Mouse (Mus musculus): ENCODE measurements around the gene Hnf4a. TPM values are rescaled to one million over a fixed set of nuclear protein-coding genes. Genes with fewer than 3 reads are reported as not detected.

The Hnf4a gene
- polyA plus RNA-seq, 1 experiment, result 0.05 TPM

DNA sequence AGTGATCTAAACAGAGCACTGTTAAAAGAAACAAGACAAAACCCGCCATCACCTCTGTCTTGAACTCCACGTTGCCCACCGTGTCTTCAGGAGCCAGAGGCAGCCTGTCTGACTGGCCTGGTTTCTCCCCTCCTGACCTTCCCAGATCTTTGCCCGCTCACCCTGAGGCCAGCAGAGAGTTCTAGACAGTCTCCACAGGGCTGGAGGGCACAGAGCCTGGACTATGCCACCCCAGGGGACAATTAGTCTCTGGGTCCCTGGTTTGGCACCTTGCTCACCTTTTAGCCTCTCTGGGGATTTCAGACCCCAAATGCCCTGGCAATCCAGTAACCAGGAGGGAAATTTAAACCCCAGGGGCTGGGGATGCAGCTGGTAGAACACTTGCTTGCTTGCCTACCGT is 30.8 kb downstream of the Hnf4a start:
- TF ChIP-seq POLR2A (IDR thresholded peaks at IDR 0.05; ENCODE audit: borderline replicate concordance, extremely low read depth, insufficient read depth, insufficient read length, poor library complexity, severe bottlenecking), result no peak
- TF ChIP-seq CTCF (IDR thresholded peaks at IDR 0.05; ENCODE audit: borderline replicate concordance, extremely low read depth, insufficient read depth, insufficient read length), result no peak
- DNase-seq (ENCODE audit: low read depth), result no peak

DNA sequence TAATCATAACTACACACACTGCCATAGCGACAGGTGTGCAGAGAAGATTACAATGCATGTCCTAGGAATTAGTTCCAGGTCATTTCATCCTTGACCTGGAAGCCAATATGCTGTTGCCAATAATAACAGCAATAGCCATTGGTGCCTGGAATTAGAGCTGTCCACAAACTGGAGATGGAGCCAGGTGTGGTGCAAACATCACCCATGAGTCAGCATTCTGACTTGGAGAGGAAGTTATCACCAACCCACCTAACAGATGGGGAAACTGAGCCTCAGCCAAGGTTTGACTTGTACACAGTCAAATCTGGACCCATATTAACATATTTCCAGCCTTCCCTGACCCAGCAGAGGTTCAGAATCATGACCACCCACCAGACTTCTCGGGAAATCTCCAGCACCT is 31.8 kb downstream of the Hnf4a start:
- TF ChIP-seq POLR2A (IDR thresholded peaks at IDR 0.05; ENCODE audit: borderline replicate concordance, extremely low read depth, insufficient read depth, insufficient read length, poor library complexity, severe bottlenecking) (no peak), CTCF (IDR thresholded peaks at IDR 0.05; ENCODE audit: borderline replicate concordance, extremely low read depth, insufficient read depth, insufficient read length) (no peak)

DNA sequence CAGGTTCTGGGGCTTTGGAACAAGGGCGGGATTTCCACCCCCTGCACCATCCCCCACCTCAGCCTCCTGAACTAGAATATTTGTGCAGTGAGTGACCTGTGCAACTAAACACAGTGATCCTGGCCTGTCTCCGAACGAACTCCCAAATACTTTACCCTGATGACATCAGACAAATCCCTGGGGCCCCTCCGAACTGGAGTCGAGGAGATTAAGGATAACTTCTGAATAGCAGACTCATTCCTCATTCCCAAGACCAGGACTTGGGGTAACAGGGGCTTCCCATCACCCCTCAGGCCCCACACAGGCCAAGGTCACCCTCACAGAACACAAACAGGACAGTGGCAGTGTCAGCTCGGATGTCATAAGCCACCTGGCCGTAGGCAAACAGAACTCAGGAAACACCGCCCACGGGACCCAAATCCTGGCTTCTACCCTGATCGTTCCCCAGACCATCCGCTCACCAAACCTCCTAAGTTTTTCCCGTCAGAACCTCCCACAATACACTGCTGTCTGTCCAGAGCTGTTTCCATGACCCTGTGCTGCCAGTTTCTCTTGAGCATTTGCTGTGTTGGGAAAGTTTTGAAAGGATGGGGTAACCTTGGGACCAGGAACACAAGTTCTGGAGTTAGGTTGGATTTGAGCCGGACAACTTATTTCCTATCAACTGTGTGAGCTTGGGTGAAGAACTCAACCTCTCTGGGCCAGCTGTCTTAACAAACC is 32.9 kb downstream of the Hnf4a start:
- no peak for DNase-seq (ENCODE audit: low read depth)
- TF ChIP-seq POLR2A (IDR thresholded peaks at IDR 0.05; ENCODE audit: borderline replicate concordance, extremely low read depth, insufficient read depth, insufficient read length, poor library complexity, severe bottlenecking), result no peak
- TF ChIP-seq CTCF (IDR thresholded peaks at IDR 0.05; ENCODE audit: borderline replicate concordance, extremely low read depth, insufficient read depth, insufficient read length), result no peak

More for the DNA sequence above, 31.8 kb downstream of the Hnf4a start:
- no peak for DNase-seq (ENCODE audit: low read depth)

DNA sequence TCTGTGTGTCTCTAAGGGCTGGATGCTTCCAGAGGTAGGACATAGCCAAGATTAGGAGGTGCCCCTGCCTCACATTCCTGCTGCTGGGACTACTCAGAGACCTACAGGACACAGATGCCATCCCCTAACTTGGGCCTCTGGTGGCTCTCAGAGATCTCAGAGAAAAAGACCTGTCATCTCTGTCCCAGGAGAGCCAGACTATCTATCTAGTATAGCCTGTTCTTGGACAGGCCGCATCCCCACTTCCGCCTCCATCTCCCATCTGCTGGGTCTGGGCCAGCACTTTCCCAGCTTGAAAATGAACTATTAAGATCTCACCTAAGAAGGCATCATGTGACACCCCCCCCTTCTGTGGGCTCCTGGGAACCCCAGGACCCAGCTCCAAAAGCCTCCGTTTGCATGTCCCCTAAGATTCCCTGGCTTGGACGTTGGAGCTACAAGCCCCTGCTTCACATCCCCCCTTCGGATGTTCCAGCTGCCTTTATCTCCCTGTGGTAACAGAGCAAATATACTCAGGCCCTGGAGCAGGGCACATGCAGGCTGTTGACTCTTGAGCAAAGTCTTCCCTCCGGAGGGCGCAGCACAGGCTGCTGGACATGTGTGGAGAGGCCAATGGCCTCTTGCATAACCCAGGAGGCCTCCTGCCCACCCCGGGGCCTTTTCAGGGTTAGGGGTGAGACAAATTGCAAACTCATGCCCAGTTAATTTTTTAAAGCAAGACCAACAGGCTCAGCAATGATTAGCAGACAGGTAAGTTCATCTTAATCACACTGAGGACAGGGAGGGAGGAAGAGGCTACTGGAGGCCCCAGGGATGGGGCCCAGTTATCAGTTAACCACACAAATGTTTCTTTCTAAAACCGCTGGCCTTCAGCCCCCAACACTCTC is 33.9 kb downstream of the Hnf4a start:
- no peak for DNase-seq (ENCODE audit: low read depth)
- TF ChIP-seq CTCF (IDR thresholded peaks at IDR 0.05; ENCODE audit: borderline replicate concordance, extremely low read depth, insufficient read depth, insufficient read length) (no peak), POLR2A (IDR thresholded peaks at IDR 0.05; ENCODE audit: borderline replicate concordance, extremely low read depth, insufficient read depth, insufficient read length, poor library complexity, severe bottlenecking) (no peak)

DNA sequence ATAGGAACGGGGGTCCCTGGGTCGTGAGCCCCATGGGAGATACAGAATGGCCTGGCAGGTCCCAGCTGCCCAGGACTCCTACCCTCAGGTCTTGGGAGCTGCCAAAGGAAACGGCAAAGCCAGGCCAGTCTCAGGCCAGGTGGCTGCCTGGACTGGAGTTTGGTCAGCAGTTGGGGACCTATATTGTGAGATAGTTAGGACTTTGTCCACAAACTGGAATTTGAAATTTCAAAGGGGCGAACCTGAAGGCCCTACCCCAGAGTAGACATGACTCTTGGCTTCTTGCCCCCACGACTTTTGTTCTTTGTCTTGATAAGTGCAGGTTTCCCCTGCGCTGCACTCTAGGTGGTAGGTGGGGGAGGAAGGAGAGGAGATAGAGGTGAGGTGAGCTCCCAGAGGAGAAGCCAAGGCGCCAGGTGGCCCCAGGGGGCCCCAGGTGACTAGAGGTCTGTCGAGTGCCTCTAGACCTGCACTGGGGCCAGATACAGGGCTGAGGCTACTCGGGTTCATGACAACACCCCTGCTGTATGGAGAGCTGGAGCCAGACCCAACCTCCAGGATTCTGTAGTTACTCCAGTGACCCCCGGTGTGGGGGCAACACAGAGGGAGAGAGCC is 35.1 kb downstream of the Hnf4a start:
- TF ChIP-seq POLR2A (IDR thresholded peaks at IDR 0.05; ENCODE audit: borderline replicate concordance, extremely low read depth, insufficient read depth, insufficient read length, poor library complexity, severe bottlenecking) (no peak), CTCF (IDR thresholded peaks at IDR 0.05; ENCODE audit: borderline replicate concordance, extremely low read depth, insufficient read depth, insufficient read length) (no peak)
- no peak for DNase-seq (ENCODE audit: low read depth)

DNA sequence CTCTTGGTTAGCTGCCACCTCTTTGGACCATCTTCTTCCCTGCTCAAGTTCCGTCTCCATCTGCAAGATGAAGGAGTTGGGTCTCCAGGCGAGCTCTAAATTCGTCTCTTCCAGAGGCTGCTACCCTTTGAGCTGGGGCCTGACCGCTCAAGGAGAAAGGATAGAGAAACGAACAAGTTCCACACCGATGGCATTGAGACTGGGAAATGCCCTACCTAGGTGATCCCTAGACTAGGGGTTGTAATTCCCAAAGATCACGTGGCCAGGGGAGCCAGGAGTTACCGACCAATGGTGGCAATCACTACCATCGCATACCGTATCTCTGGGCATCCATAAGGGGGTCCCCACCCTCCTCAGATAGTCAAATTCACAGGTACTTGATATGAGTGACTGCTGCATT is 36.1 kb downstream of the Hnf4a start:
- no peak for TF ChIP-seq CTCF (IDR thresholded peaks at IDR 0.05; ENCODE audit: borderline replicate concordance, extremely low read depth, insufficient read depth, insufficient read length)
- TF ChIP-seq POLR2A (IDR thresholded peaks at IDR 0.05; ENCODE audit: borderline replicate concordance, extremely low read depth, insufficient read depth, insufficient read length, poor library complexity, severe bottlenecking), result no peak
- no peak for DNase-seq (ENCODE audit: low read depth)

DNA sequence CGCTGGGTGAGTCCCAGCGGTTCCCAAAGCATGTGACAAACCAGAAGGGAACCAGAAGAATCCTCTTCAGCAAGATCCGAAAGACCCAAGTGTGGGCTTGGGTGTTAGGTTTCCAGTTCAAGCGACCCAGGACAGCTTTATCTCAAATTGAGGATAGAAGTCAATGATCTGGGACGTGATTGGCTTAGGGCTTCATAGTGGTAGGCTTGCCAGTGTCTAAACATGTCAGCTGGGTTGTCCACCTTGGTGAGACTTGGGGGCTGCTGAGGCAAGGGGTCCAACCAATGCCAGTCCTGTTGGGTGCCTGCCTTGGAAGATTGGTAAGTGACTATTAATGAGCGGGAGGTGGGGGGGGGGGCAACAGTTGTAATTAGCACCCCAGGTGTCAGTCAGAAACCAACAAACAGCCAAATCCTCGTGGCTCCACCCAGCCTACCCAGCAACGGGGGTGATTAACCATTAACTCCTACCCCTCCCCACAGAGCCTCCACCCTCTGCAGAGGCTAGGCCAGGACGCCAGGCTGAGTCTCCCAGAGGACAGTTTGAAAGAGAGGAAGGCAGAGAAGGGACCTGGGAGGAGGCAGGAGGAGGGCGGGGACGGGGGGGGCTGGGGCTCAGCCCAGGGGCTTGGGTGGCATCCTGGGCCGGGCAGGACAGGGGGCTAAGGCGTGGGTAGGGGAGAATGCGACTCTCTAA is 40.2 kb downstream of the Hnf4a start:
- DNase-seq (ENCODE audit: low read depth), result no peak
- no peak for TF ChIP-seq POLR2A (IDR thresholded peaks at IDR 0.05; ENCODE audit: borderline replicate concordance, extremely low read depth, insufficient read depth, insufficient read length, poor library complexity, severe bottlenecking)
- TF ChIP-seq CTCF (IDR thresholded peaks at IDR 0.05; ENCODE audit: borderline replicate concordance, extremely low read depth, insufficient read depth, insufficient read length), result no peak

DNA sequence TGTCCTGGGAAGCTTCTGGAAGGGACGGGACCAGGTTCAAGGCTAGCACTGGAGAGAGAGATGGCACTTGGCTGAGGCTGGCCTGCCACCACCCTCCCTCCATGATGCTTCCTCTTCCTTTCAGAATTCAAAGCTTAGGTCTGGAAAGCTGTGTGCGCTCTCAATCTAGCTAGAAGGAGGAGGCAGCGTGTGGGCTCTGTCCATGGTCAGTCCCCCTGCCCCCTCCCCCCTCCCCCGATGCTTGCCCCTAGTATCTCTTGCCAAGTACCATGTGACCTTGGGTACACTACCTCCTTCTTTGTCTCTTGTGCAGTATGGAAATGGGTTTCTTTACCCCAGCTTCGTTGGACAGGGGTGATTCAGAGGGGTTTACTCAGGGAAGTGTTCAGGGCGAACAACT is 42.2 kb downstream of the Hnf4a start:
- TF ChIP-seq POLR2A (IDR thresholded peaks at IDR 0.05; ENCODE audit: borderline replicate concordance, extremely low read depth, insufficient read depth, insufficient read length, poor library complexity, severe bottlenecking) (no peak), CTCF (IDR thresholded peaks at IDR 0.05; ENCODE audit: borderline replicate concordance, extremely low read depth, insufficient read depth, insufficient read length) (no peak)
- no peak for DNase-seq (ENCODE audit: low read depth)

DNA sequence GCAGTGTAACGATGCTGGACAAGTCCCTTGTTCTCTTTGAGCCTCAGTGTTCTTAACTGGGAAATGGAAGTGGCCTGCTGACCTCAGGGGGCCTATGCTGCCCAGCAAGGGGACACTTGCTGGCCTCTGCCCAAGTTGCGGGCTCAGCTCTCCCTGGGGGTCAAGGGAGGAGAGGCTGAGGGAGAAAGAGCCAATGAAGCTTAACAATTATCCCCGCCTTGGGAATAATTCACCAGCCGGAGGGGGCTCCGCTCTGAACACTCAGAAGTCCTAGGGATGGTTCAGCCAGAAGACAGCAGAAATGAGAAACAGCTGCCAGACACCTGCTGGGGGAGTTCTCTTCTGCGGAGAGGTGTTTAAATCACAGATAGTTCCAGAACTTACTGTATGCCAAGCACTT is 43.2 kb downstream of the Hnf4a start:
- TF ChIP-seq POLR2A (IDR thresholded peaks at IDR 0.05; ENCODE audit: borderline replicate concordance, extremely low read depth, insufficient read depth, insufficient read length, poor library complexity, severe bottlenecking), result no peak
- no peak for TF ChIP-seq CTCF (IDR thresholded peaks at IDR 0.05; ENCODE audit: borderline replicate concordance, extremely low read depth, insufficient read depth, insufficient read length)
- no peak for DNase-seq (ENCODE audit: low read depth)

DNA sequence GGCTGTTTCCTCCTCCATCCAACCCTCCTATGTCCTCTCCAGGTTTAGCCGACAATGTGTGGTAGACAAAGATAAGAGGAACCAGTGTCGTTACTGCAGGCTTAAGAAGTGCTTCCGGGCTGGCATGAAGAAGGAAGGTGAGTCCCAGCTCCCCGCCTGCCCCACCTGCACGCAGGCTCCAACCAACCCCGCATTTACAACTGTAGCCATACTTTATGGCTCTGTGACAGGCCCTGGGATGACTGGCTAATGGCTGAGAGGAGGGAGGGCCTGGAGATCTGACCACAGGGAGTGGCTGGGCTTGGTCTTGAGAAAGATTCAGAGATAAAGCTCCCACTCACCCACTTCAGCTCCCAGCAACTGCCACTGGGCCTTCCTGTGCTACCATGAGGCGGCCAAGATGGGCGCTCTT is 45.9 kb downstream of the Hnf4a start:
- TF ChIP-seq CTCF (IDR thresholded peaks at IDR 0.05; ENCODE audit: borderline replicate concordance, extremely low read depth, insufficient read depth, insufficient read length) (no peak), POLR2A (IDR thresholded peaks at IDR 0.05; ENCODE audit: borderline replicate concordance, extremely low read depth, insufficient read depth, insufficient read length, poor library complexity, severe bottlenecking) (no peak)

More for the DNA sequence above, 45.9 kb downstream of the Hnf4a start:
- no peak for DNase-seq (ENCODE audit: low read depth)
